Mouse (Mus musculus): Measurements from ENCODE around the gene Rbm4.

DNA sequence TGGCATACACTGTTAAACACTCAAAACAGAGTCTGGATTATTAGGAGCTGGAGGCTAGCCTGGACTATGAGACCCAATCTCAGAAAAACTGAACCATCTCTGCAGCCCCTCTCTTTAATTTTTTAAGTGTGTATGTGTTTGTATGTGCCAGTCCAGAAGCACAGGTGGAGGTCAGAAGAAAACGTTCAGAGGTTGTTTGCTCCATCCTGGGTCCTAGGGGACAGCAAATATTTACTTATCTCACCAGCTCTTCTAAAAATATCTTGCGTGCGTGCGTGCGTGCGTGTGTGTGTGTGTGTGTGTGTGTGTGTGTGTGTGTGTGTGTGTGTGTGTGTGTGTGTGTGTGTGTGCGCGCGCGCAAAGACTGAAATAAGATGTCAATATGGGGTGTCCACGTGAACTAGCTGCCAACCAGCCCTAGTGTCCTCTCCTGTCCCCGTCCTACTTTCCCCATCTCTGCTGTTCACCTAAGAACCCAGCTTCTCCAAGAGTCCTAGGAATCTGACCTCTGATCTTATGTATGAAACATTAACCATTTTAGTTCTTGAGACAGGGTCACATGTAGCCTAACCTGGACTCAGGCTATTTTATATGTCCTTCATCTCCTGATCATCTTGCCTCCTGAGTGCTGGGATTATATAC lies 26.1 kb downstream of the Rbm4 start:
- TF ChIP-seq EP300 (optimal IDR thresholded peaks at IDR 0.05) (no peak), CTCF (IDR thresholded peaks at IDR 0.05; ENCODE audit: low read depth) (no peak)

Data from stomach, postnatal 0 days (tissue).